Mouse (Mus musculus) liver, embryonic 14.5 days (tissue): ENCODE results near the gene Oprm1.

Experiments
- CTCF ChIP-seq: IDR thresholded peaks from 2 replicates; pipeline ENCODE4 v1.5.1; 2016; ENCODE audit warnings: antibody characterized with exemption, low read depth, control low read depth
- EP300 ChIP-seq: IDR thresholded peaks from 2 replicates; pipeline ENCODE4 v1.6.1; 2016; ENCODE audit warnings: antibody characterized with exemption, low read depth

GRCm38 (mm10) chr10:6936671-6937425, 178.5 kb downstream of the Oprm1 start:
- no peak for TF ChIP-seq CTCF
- no peak for TF ChIP-seq EP300
